Mouse (Mus musculus): ENCODE measurements around the gene Oas1h.
"Not testable (repeated sequence)": the region's sequence is repeated elsewhere in the genome, so short reads cannot be mapped to it uniquely, and the experiment has no call there.

Oas1h gene

GRCm38 (mm10) chr5:120881681-120882080 is 20.5 kb downstream of the Oas1h start:
- DNase-seq (ENCODE audit: low read depth, low spot score), result not testable (repeated sequence)

- DNase-seq (ENCODE audit: low read depth, low spot score), result peak; percentile 60
Observed at GRCm38 (mm10) chr5:120887413-120887812, 26.2 kb downstream of the Oas1h start, which contains the start of gene Oas1g. Gene Oas1g, minus strand, starts transcription at chr5:120887613.

- no peak for DNase-seq (ENCODE audit: low read depth, low spot score)
Observed at GRCm38 (mm10) chr5:120887831-120888230, 26.6 kb downstream of the Oas1h start.

GRCm38 (mm10) chr5:120888294-120888815 is 27.1 kb downstream of the Oas1h start:
- peak; percentile 98 for DNase-seq (ENCODE audit: low read depth, low spot score)

- DNase-seq (ENCODE audit: low read depth, low spot score), result no peak
Observed at GRCm38 (mm10) chr5:120890026-120890425, 28.8 kb downstream of the Oas1h start.

DNA sequence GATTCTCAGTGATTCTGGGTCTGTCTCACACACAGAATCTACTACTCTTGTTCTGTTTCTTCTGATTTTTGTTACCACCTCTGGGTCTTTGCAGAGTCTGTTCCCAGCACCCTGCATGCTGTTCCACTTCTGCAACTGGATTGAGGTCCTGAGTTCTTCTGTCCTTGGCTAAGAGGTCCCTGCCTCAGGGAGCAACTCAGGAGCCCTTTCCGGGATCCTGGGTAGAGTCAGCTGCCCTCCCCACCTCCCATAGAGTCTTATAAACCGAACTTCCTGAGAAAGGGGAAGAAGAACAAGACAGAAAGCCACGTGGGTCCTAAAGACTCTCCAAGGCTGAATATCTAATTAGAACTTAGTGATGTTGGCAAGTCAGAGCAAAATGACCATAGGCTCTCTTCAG is 29.8 kb downstream of the Oas1h start:
- DNase-seq (ENCODE audit: low read depth, low spot score), result no peak

- not testable (repeated sequence) for DNase-seq (ENCODE audit: low read depth, low spot score)
Observed at GRCm38 (mm10) chr5:120891566-120892242, 30.5 kb downstream of the Oas1h start.

DNA sequence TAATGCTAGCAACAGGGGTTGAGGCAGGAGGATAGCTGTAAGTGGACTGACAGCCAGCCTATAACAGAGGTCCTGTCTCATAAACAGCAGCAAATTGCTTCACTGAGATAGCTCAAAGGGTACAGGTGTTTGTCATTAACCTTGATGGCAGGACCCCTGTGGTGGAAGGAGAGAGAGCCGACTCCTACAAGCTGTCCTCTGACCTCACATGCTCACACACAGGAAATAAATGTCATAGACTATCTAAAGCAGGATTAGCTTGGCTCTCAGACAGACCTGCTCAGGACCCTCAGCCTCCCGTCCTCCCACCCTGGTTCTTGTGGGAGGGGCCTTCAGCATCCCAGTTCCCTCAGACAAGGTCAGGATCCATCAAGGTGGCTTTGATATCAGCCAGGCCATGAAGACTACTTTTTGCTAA is 31.0 kb downstream of the Oas1h start:
- DNase-seq (ENCODE audit: low read depth, low spot score), result peak; percentile 65

GRCm38 (mm10) chr5:120893866-120894265 is 32.6 kb downstream of the Oas1h start:
- not testable (repeated sequence) for DNase-seq (ENCODE audit: low read depth, low spot score)

DNA sequence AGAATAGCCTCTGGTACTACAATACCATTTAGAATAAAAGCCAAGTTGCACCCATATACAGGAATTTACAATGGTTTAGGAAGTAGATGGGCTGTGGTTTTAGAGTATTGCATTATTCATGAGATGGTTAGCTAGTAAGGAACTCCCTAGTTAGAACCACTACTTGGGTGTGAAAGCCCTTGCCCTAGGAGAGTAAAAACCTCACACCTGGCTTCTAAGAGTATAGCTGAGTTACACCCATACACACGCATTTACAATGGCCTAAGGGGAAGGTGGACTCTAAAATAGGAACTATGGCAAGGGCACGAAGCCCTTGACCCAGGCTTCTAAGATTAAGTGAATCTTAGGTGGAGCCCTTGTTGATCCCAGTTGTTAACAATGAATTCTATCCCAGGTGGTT is 33.5 kb downstream of the Oas1h start:
- DNase-seq (ENCODE audit: low read depth, low spot score), result peak; percentile 93

DNA sequence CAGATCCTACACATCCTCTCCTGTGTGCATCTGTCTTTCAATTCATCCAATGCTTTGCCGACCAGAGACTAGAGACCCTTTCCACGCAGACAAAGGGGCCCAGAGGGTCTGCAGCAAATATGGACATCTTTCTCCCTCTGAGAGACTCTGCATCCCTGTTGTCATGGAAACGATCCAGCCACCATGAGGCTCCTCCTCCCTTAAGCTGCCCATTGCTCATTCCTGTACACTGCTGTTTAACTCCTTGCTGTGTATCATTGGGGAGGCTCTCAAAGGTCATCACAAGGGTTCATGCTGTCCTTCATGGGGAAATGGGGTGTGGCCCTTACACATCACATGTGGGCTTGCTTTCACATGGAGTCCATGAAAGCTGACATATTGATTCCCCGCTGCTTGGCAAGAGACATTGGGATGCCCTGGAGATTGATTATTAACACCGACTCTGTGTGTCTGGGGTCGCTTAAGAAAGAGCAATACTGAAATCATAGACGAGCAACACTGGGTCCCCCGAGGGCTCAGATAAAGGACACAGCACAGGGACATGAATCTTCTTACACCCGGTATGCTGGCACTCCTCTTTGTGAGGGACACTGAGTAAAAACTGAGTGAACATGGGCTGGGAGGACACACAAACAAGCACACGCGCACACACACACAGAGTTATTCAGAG is 34.1 kb downstream of the Oas1h start:
- peak; percentile 91 for DNase-seq (ENCODE audit: low read depth, low spot score)

GRCm38 (mm10) chr5:120898307-120898706 is 37.1 kb downstream of the Oas1h start:
- DNase-seq (ENCODE audit: low read depth, low spot score), result no peak

- DNase-seq (ENCODE audit: low read depth, low spot score), result no peak
Observed at GRCm38 (mm10) chr5:120898726-120899125, 37.5 kb downstream of the Oas1h start.

DNA sequence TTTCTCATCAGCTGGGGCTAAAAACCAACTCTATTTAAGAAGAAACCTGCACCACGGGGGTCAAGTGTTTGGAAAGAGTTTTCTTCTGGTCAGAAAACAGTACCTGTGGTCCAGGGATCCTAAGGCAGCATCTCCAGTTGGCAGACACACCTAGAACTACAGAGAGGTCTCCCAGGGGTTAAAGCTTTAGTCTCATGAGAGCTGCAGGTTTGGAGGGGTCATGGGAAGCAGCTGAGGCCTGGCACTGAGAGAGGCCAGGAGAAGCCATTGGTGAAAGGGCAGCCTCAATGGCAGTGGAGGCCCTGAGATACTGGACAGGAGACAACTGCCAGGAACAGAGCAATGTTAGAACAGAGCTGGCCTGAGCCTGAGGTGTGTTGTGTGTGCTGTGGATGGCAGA is 39.4 kb downstream of the Oas1h start:
- DNase-seq (ENCODE audit: low read depth, low spot score), result no peak

DNA sequence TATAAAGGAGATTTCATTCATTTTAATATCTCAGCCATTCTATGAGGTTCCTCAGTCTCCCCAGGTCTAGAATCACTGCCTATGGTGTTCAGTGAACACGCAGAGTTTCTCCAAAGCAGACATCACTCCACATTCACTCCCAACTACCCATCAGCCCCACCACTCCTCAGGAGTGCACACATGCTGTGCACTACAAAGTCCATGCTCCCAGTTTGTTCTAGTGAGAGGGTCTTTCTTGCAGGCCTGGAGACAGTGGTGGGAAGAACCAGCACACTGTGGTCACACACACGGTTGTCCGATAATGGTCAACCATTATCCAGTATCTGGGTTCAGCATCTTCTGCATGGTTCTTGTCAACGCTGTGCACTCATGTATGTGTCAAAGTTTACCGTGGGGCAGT is 40.8 kb downstream of the Oas1h start:
- no peak for DNase-seq (ENCODE audit: low read depth, low spot score)

GRCm38 (mm10) chr5:120906791-120907733 is 45.8 kb downstream of the Oas1h start, which contains the start of gene Oas1a:
Gene Oas1a, minus strand, starts transcription at chr5:120907521.
- peak; percentile 82 for DNase-seq (ENCODE audit: low read depth, low spot score)

- peak; percentile 77 for DNase-seq (ENCODE audit: low read depth, low spot score)
Observed at GRCm38 (mm10) chr5:120908196-120908920, 47.1 kb downstream of the Oas1h start.

GRCm38 (mm10) chr5:120914204-120914603 is 53.0 kb downstream of the Oas1h start, which contains the start of gene Oas1d:
Gene Oas1d, plus strand, starts transcription at chr5:120914536.
- DNase-seq (ENCODE audit: low read depth, low spot score), result not testable (repeated sequence)

GRCm38 (mm10) chr5:120919156-120919935 is 58.1 kb downstream of the Oas1h start:
- DNase-seq (ENCODE audit: low read depth, low spot score), result not testable (repeated sequence)

DNA sequence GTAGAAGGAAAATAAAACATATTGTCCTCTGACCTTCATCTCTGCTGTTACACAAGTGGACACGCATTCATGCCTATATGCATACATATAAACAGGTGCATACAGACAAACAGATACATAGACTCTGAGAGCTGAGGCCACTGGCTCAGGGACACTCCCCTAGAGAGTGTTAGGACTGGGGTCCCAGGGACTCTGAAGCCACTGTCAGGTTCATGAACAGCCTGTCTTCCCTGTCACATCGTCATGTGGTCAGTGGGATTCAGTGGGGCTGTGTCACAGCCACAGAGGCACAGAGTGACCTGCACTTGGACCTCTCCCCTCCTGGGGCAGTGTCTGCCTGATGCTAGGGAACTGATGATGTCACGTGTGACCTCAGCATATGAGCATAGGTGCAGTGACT is 59.1 kb downstream of the Oas1h start:
- no peak for DNase-seq (ENCODE audit: low read depth, low spot score)
